Mouse (Mus musculus) urinary bladder, postnatal 10 days (tissue): ENCODE measurements around the gene Tbc1d9b.

Source experiments
- DNase-seq: peaks from one replicate; pipeline ENCODE4 v3.0.0; 2022; ENCODE audit warnings: low spot score

Gene Tbc1d9b

GRCm38 (mm10) chr11:50210505-50211151, 79.4 kb downstream of the Tbc1d9b start, which contains the start of the genes Sqstm1 and Mgat4b:
TSS of gene Sqstm1 (minus strand) at chr11:50210827.
TSS of gene Mgat4b (plus strand) at chr11:50210890.
- DNase-seq = peak; percentile 65

- no peak for DNase-seq
Observed at GRCm38 (mm10) chr11:50211322-50212059, 80.3 kb downstream of the Tbc1d9b start.

- DNase-seq = no peak
Observed at GRCm38 (mm10) chr11:50212060-50212739, 81.0 kb downstream of the Tbc1d9b start.

GRCm38 (mm10) chr11:50212848-50213758, 81.9 kb downstream of the Tbc1d9b start:
- DNase-seq = no peak

GRCm38 (mm10) chr11:50214631-50215030, 83.4 kb downstream of the Tbc1d9b start:
- no peak for DNase-seq

- DNase-seq = no peak
Observed at GRCm38 (mm10) chr11:50215633-50216032, 84.4 kb downstream of the Tbc1d9b start.

- DNase-seq = no peak
Observed at GRCm38 (mm10) chr11:50216724-50217366, 85.6 kb downstream of the Tbc1d9b start.

GRCm38 (mm10) chr11:50217811-50218210, 86.6 kb downstream of the Tbc1d9b start:
- DNase-seq = no peak

GRCm38 (mm10) chr11:50219833-50220232, 88.6 kb downstream of the Tbc1d9b start:
- no peak for DNase-seq
